Mouse (Mus musculus) liver, adult 2 months (tissue): Measurements from ENCODE around the gene Sipa1l1.

Experiments used
- CTCF ChIP-seq: fragments of 200-500 bp; IDR thresholded peaks from 2 replicates; pipeline ENCODE4 v1.5.1; 2011; ENCODE audit warnings: low read depth, low read length, control low read depth
- POLR2A ChIP-seq: fragments of 200-500 bp; IDR thresholded peaks from 2 replicates; pipeline ENCODE4 v1.6.1; 2011; ENCODE audit warnings: low read length, control low read depth; ENCODE audit not compliant: insufficient read depth; ENCODE audit errors: extremely low read depth

DNA sequence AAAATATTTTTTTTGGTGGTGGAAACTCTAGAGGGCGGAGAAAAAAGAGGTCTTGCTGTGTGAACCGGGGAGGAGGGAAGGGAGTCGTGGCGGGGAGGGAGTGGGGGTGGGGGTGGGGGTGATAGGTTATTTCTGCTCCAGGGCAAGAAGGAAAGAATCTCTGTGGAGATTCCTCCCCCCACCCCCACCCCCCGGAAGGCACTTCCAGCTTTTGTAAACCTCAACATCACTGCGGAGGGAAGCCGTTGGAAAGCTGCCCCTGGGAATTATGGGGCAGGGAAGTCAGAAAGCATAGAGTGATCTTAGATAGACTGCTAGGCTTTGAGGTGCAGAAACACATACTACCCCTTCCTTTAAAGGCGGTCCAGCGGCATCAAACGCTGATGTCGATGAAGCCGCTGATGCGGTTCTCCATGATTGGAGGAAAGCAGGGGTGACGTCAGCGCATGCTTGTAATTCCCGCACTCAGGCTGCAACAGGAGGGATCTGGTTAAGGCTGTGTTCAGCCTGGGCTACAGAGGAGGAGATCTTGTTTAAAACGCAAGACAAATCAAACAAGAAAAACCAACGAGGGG, 301.3 kb downstream of the Sipa1l1 start:
- no peak for TF ChIP-seq POLR2A
- TF ChIP-seq CTCF = no peak
